Mouse (Mus musculus): Measurements from ENCODE around the gene Mapk11. TPM values are rescaled to one million over a fixed set of nuclear protein-coding genes. Genes with fewer than 3 reads are reported as not detected.

Mapk11 gene
- polyA plus RNA-seq, 1 experiment from 2014 or later = 20.3 TPM

- Histone ChIP-seq H3K27me3 (ENCODE audit: low read depth, poor library complexity, severe bottlenecking) (no peaks in the 10 kb centered on the region), H3K36me3 (peaks cover 100% of the 10 kb centered on the region), H3K27ac (no peak overlapping the region), H3K4me3 (no peak overlapping the region), H3K9me3 (replicated peaks) (no peaks in the 10 kb centered on the region), H3K4me1 (no peaks in the 10 kb centered on the region)
- DNase-seq (ENCODE audit: low spot score) = no peak
- 97% methylated on average over 1 of the region's 1 CpGs for WGBS
These were observed 42.5 kb downstream of the Mapk11 start for GRCm38 (mm10) chr15:89106976-89107375.

GRCm38 (mm10) chr15:89106073-89106472, 43.4 kb downstream of the Mapk11 start:
- H3K4me3 ChIP-seq = no peak overlapping the region
- DNase-seq (ENCODE audit: low spot score) = no peak
- no peaks in the 10 kb centered on the region for H3K9me3 ChIP-seq (replicated peaks)
- no peak overlapping the region for H3K27ac ChIP-seq
- H3K36me3 ChIP-seq = peaks cover 100% of the 10 kb centered on the region
- WGBS = 92% methylated on average over 13 of the region's 13 CpGs
- no peaks in the 10 kb centered on the region for H3K27me3 ChIP-seq (ENCODE audit: low read depth, poor library complexity, severe bottlenecking)
- H3K4me1 ChIP-seq = no peaks in the 10 kb centered on the region

DNA sequence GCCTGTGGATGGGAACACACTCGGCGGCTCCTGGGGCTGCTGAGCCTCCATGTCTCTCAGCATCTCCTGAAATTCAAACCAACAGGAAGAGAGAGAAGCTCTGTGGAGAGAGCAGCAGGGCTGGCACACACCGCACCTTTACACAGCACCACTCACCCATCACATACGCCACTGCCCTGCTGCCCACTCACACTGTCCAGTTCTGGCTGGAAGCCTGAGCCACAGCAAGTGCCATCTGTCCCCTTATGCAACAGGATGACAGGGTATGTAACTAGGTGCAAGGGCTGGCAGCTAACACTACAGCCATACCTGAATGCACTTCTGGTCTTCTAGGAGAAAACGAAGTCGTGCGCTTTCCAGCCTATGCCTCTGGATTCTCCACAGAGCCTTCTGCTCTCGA, 45.0 kb downstream of the Mapk11 start:
- Histone ChIP-seq H3K27ac (no peak overlapping the region), H3K4me3 (no peak overlapping the region), H3K9me3 (replicated peaks) (no peaks in the 10 kb centered on the region), H3K36me3 (peaks cover 100% of the 10 kb centered on the region), H3K4me1 (no peaks in the 10 kb centered on the region), H3K27me3 (ENCODE audit: low read depth, poor library complexity, severe bottlenecking) (no peaks in the 10 kb centered on the region)
- no peak for DNase-seq (ENCODE audit: low spot score)
- WGBS = 96% methylated on average over 8 of the region's 8 CpGs

- Histone ChIP-seq H3K36me3 (peaks cover 100% of the 10 kb centered on the region), H3K27ac (no peak overlapping the region), H3K4me1 (no peaks in the 10 kb centered on the region), H3K4me3 (no peak overlapping the region), H3K27me3 (ENCODE audit: low read depth, poor library complexity, severe bottlenecking) (no peaks in the 10 kb centered on the region), H3K9me3 (replicated peaks) (no peaks in the 10 kb centered on the region)
- no peak for DNase-seq (ENCODE audit: low spot score)
- 90% methylated on average over 10 of the region's 10 CpGs for WGBS
These were observed 45.5 kb downstream of the Mapk11 start for GRCm38 (mm10) chr15:89103921-89104320.

- peaks cover 100% of the 10 kb centered on the region for H3K36me3 ChIP-seq
These were observed 46.8 kb downstream of the Mapk11 start for GRCm38 (mm10) chr15:89102646-89103045.

GRCm38 (mm10) chr15:89100823-89101222, 48.6 kb downstream of the Mapk11 start:
- Histone ChIP-seq H3K27ac (no peak overlapping the region), H3K36me3 (peaks cover 100% of the 10 kb centered on the region), H3K4me3 (no peak overlapping the region), H3K4me1 (no peaks in the 10 kb centered on the region), H3K27me3 (ENCODE audit: low read depth, poor library complexity, severe bottlenecking) (no peaks in the 10 kb centered on the region), H3K9me3 (replicated peaks) (no peaks in the 10 kb centered on the region)
- WGBS = 96% methylated on average over 12 of the region's 12 CpGs
- DNase-seq (ENCODE audit: low spot score) = no peak

More at GRCm38 (mm10) chr15:89102646-89103045, 46.8 kb downstream of the Mapk11 start:
- no peak for DNase-seq (ENCODE audit: low spot score)
- H3K4me3 ChIP-seq = no peak overlapping the region
- no peak overlapping the region for H3K27ac ChIP-seq
- no peaks in the 10 kb centered on the region for H3K4me1 ChIP-seq
- no peaks in the 10 kb centered on the region for H3K27me3 ChIP-seq (ENCODE audit: low read depth, poor library complexity, severe bottlenecking)
- WGBS = 91% methylated on average over 5 of the region's 5 CpGs
- H3K9me3 ChIP-seq (replicated peaks) = no peaks in the 10 kb centered on the region

GRCm38 (mm10) chr15:89098616-89099015, 50.8 kb downstream of the Mapk11 start:
- no peaks in the 10 kb centered on the region for H3K4me1 ChIP-seq
- no peak overlapping the region for H3K27ac ChIP-seq
- no peak for DNase-seq (ENCODE audit: low spot score)
- no peak overlapping the region for H3K4me3 ChIP-seq
- no peaks in the 10 kb centered on the region for H3K9me3 ChIP-seq (replicated peaks)
- H3K27me3 ChIP-seq (ENCODE audit: low read depth, poor library complexity, severe bottlenecking) = no peaks in the 10 kb centered on the region
- peaks cover 100% of the 10 kb centered on the region for H3K36me3 ChIP-seq
- WGBS = 93% methylated on average over 7 of the region's 7 CpGs

DNA sequence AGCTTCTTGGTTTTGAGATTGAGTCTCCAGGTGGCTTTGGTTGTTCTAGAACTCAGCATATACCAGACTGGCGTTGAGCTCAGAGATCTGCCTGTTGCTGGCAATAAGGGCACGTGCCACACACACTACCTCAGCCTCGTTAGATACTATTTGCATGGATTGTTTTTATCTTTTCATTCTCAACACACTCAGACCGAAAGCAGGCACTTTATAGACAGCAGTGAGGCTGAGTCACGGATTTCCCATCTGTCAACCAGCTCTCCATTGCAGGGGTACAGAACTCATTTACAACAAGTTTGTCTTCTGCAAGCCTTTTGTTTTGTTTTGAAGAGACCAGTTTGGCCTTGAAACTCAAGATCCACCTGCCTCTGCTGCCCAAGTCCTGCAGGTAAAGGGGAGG, 52.0 kb downstream of the Mapk11 start:
- DNase-seq (ENCODE audit: low spot score) = no peak
- H3K4me1 ChIP-seq = no peaks in the 10 kb centered on the region
- WGBS = 94% methylated on average over 5 of the region's 5 CpGs
- no peaks in the 10 kb centered on the region for H3K27me3 ChIP-seq (ENCODE audit: low read depth, poor library complexity, severe bottlenecking)
- no peak overlapping the region for H3K27ac ChIP-seq
- H3K9me3 ChIP-seq (replicated peaks) = no peaks in the 10 kb centered on the region
- no peak overlapping the region for H3K4me3 ChIP-seq
- H3K36me3 ChIP-seq = peaks cover 100% of the 10 kb centered on the region

Small RNA genes within 50 kb of the gene (microRNA-seq; reads per million reads assigned to microRNA genes)
- gene Mir6958 = 3.8 reads per million, percentile 5 among the genes with 10 or more reads in this experiment
- not detected for gene Mir7118

Other genes starting within 250 kb of the Mapk11 start
- not detected in 2 replicates for gene Ttll8, start 195.2 kb downstream of the Mapk11 start, polyA plus RNA-seq (2016; fragmentation: Nextera tagmentation; extraction: Ambion mirVana)
- not detected in 2 replicates for gene Mlc1, start 170.6 kb downstream of the Mapk11 start, polyA plus RNA-seq (2016; fragmentation: Nextera tagmentation; extraction: Ambion mirVana)
- gene Mov10l1, start 166.7 kb downstream of the Mapk11 start, polyA plus RNA-seq (2016; fragmentation: Nextera tagmentation; extraction: Ambion mirVana) = 0.11 and 0.18 TPM in 2 replicates
- 0.09 and 0.44 TPM in 2 replicates for gene Panx2, start 89.9 kb downstream of the Mapk11 start, polyA plus RNA-seq (2016; fragmentation: Nextera tagmentation; extraction: Ambion mirVana)
- gene Trabd, start 74.5 kb downstream of the Mapk11 start, polyA plus RNA-seq (2016; fragmentation: Nextera tagmentation; extraction: Ambion mirVana) = 59.5 and 62.1 TPM in 2 replicates
- 10.6 and 13.9 TPM in 2 replicates for gene Selenoo, start 60.5 kb downstream of the Mapk11 start, polyA plus RNA-seq (2016; fragmentation: Nextera tagmentation; extraction: Ambion mirVana)
- gene Tubgcp6, start 26.5 kb downstream of the Mapk11 start, polyA plus RNA-seq (2016; fragmentation: Nextera tagmentation; extraction: Ambion mirVana) = 24.4 and 28.6 TPM in 2 replicates
- gene Hdac10, start 20.9 kb downstream of the Mapk11 start, polyA plus RNA-seq (2016; fragmentation: Nextera tagmentation; extraction: Ambion mirVana) = 13.0 and 13.8 TPM in 2 replicates
- gene Mapk12, start 8.9 kb downstream of the Mapk11 start, polyA plus RNA-seq (2016; fragmentation: Nextera tagmentation; extraction: Ambion mirVana) = 21.5 and 26.4 TPM in 2 replicates
- 147 and 162 TPM in 2 replicates for gene Plxnb2, start 31.2 kb upstream of the Mapk11 start, polyA plus RNA-seq (2016; fragmentation: Nextera tagmentation; extraction: Ambion mirVana)
- gene Dennd6b, start 46.9 kb upstream of the Mapk11 start, polyA plus RNA-seq (2016; fragmentation: Nextera tagmentation; extraction: Ambion mirVana) = 21.2 and 27.5 TPM in 2 replicates
- 15.4 and 21.2 TPM in 2 replicates for gene Ppp6r2, start 61.9 kb upstream of the Mapk11 start, polyA plus RNA-seq (2016; fragmentation: Nextera tagmentation; extraction: Ambion mirVana)
- 71.9 and 80.9 TPM in 2 replicates for gene Sbf1, start 165.7 kb upstream of the Mapk11 start, polyA plus RNA-seq (2016; fragmentation: Nextera tagmentation; extraction: Ambion mirVana)
- 0.11 and 0.18 TPM in 2 replicates for gene Adm2, start 173.1 kb upstream of the Mapk11 start, polyA plus RNA-seq (2016; fragmentation: Nextera tagmentation; extraction: Ambion mirVana)
- not detected in 2 replicates for gene Miox, start 184.8 kb upstream of the Mapk11 start, polyA plus RNA-seq (2016; fragmentation: Nextera tagmentation; extraction: Ambion mirVana)
- gene Lmf2, start 206.0 kb upstream of the Mapk11 start, polyA plus RNA-seq (2016; fragmentation: Nextera tagmentation; extraction: Ambion mirVana) = 40.8 and 45.1 TPM in 2 replicates
- gene Ncaph2, start 206.1 kb upstream of the Mapk11 start, polyA plus RNA-seq (2016; fragmentation: Nextera tagmentation; extraction: Ambion mirVana) = 197 and 200 TPM in 2 replicates
- gene Sco2, start 224.2 kb upstream of the Mapk11 start, polyA plus RNA-seq (2016; fragmentation: Nextera tagmentation; extraction: Ambion mirVana) = 7.4 and 9.0 TPM in 2 replicates
- 1.2 and 1.5 TPM in 2 replicates for gene Tymp, start 227.4 kb upstream of the Mapk11 start, polyA plus RNA-seq (2016; fragmentation: Nextera tagmentation; extraction: Ambion mirVana)
- gene Odf3b, start 229.7 kb upstream of the Mapk11 start, polyA plus RNA-seq (2016; fragmentation: Nextera tagmentation; extraction: Ambion mirVana) = 0.39 and 0.53 TPM in 2 replicates
- gene Klhdc7b, start 235.3 kb upstream of the Mapk11 start, polyA plus RNA-seq (2016; fragmentation: Nextera tagmentation; extraction: Ambion mirVana) = 0.08 TPM in 1 of 2 replicates, not detected in the other

Measured in limb, embryonic 10.5 days (tissue).